Mouse (Mus musculus) hindbrain, embryonic 16.5 days (tissue): Measurements from ENCODE around the gene Ppig. TPM values are rescaled to one million over a fixed set of nuclear protein-coding genes. Genes with fewer than 3 reads are reported as not detected.

Experiments used
- ATAC-seq: fragments of 200-750 bp; cut with Nextera tagmentation; 2 replicates; pipeline ENCODE4 v1.8.0; 2017; ENCODE audit warnings: moderate TSS enrichment, moderate library complexity
- H3K27ac ChIP-seq: fragments of 300-500 bp; sonication (generic); 2 replicates; pipeline ENCODE4 v1.5.1; 2014; ENCODE audit warnings: low read depth, mild to moderate bottlenecking, control low read depth, low read length, moderate library complexity
- H3K27me3 ChIP-seq: fragments of 300-500 bp; sonication (generic); replicated peaks from 2 replicates; pipeline ENCODE4 v1.6.1; 2014; ENCODE audit warnings: low read length; ENCODE audit not compliant: control insufficient read depth, insufficient read depth
- H3K36me3 ChIP-seq: fragments of 300-500 bp; sonication (generic); 2 replicates; pipeline ENCODE4 v1.6.1; 2014; ENCODE audit warnings: mild to moderate bottlenecking, low read length, moderate library complexity, mixed read lengths; ENCODE audit not compliant: control insufficient read depth, insufficient read depth
- H3K4me1 ChIP-seq: fragments of 300-500 bp; sonication (generic); 2 replicates; pipeline ENCODE4 v1.6.1; 2014; ENCODE audit warnings: low read depth, low read length; ENCODE audit not compliant: control insufficient read depth, insufficient read depth
- H3K4me2 ChIP-seq: fragments of 300-500 bp; sonication (generic); 2 replicates; pipeline ENCODE4 v1.6.1; 2014; ENCODE audit warnings: mild to moderate bottlenecking, low read length, control low read depth, moderate library complexity
- H3K4me3 ChIP-seq: fragments of 300-500 bp; sonication (generic); 2 replicates; pipeline ENCODE4 v1.5.1; 2014; ENCODE audit warnings: mild to moderate bottlenecking, low read length, control low read depth, moderate library complexity
- H3K9ac ChIP-seq: fragments of 300-500 bp; sonication (generic); 2 replicates; pipeline ENCODE4 v1.6.1; 2014; ENCODE audit warnings: low read depth, mild to moderate bottlenecking, control low read depth, low read length, moderate library complexity
- H3K9me3 ChIP-seq: fragments of 300-500 bp; sonication (generic); 2 replicates; pipeline ENCODE4 v1.6.1; 2014; ENCODE audit warnings: mild to moderate bottlenecking, low read length, moderate library complexity; ENCODE audit not compliant: control insufficient read depth
- WGBS: fragments of 180-500 bp; shearing (Covaris S2); extraction: QIAGEN DNeasy Blood & Tissue Kit; methylation state at CpG from one replicate; pipeline ENCODE4 v1.1.7; 2014; 5-methylcytosine and 5-hydroxymethylcytosine counted together
- polyA plus RNA-seq: library from polyadenylated mRNA; unstranded; fragments of >200 nt; fragmentation: Nextera tagmentation; extraction: Ambion mirVana; gene quantifications from 2 replicates; pipeline ENCODE4 v1.2.1, GENCODE M21; 2015

Gene Ppig
- polyA plus RNA-seq, 1 experiment from 2014 or later, result 131 TPM

DNA sequence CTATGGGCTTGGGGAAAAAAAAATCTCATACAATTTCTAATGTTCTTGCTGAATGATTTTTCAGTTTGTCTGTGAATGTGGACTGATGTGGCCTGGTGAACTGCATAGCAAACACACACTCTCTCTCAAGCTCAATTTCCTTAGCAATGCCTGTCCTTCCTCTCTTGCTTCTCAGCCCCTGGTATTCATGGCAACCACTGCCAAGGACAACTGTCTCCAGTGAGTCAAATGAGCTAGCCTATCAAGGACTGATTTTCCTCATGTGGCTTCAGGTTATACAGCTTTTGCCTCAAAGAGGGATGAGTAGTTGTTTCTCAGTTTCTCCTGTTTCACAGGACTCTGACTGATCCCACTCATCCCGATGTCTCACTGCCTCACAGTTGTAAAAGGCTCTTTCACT lies 3.2 kb upstream of the Ppig start:
- peaks cover 7% of the 10 kb centered on the region for H3K4me1 ChIP-seq
- H3K27me3 ChIP-seq, result no peaks in the 10 kb centered on the region; the same call in 1 of the 2 replicates
- no peak overlapping the region for H3K27ac ChIP-seq
- H3K9me3 ChIP-seq, result no peaks in the 10 kb centered on the region
- H3K9ac ChIP-seq, result no peak overlapping the region
- 82% methylated on average over 1 of the region's 1 CpGs for WGBS
- ATAC-seq, result no peak
- no peaks in the 10 kb centered on the region for H3K36me3 ChIP-seq
- no peak overlapping the region for H3K4me3 ChIP-seq
- H3K4me2 ChIP-seq, result no peak overlapping the region

DNA sequence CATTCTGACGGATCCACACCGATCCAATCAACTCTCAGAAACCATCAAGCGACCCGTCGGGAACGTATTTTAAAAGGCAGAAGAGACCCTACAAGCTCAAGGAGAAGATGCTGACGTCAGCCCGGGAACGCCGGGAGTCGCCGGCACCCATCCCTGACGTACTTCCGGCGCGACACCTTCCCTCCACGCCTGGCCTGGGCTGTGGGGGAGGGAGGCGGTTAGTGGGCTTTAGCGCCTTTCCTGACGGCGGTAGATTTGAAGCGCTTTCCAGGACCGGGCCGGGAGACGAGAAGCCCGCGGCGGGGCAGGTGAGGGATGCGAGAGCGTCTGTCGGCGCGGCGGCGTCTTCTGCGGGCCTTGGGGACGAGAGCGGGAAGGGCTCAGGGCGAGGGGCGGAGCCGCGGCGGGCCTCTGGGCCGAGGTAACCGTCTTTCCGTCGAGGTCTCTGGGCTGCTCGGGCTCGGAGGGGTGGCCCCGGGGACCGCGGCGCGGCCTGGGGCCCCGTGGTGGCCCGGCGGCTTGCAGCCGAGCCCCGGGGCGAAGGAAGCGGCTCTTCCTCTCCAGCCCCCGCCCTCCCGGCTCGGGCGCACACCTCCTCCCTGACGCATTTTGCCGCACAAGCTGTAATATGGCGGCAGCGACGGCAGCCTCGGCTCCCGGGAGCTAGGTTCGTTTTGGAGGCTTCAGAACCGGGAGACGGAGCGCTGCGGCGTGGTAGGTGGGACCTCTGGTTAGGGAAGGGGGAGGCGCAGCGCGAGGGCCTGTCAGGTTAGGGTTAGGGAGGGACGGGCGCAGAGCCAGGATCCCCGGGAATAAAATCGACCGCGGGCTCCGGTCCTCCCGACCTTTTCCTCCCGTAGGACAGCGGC lies 539 bp downstream of the Ppig start:
- Histone ChIP-seq H3K9ac (peak overlapping the region; percentile 84), H3K27ac (peak overlapping the region; percentile 92), H3K27me3 (no peaks in the 10 kb centered on the region), H3K4me3 (peak overlapping the region; percentile 80), H3K4me2 (peak overlapping the region; percentile 85), H3K4me1 (peaks cover 17% of the 10 kb centered on the region), H3K36me3 (no peaks in the 10 kb centered on the region), H3K9me3 (no peaks in the 10 kb centered on the region)
- peak; percentile 98 for ATAC-seq
- WGBS, result under 1% methylated on average over 49 of the region's 91 CpGs

GRCm38 (mm10) chr2:69723519-69723825 lies 1.1 kb downstream of the Ppig start:
- peaks cover 17% of the 10 kb centered on the region for H3K4me1 ChIP-seq
- 0 out of 2 replicates have a peak, but pooled peaks have one; percentile 18 for ATAC-seq
- H3K9me3 ChIP-seq, result no peaks in the 10 kb centered on the region
- H3K36me3 ChIP-seq, result no peaks in the 10 kb centered on the region
- peak overlapping the region; percentile 84 for H3K9ac ChIP-seq
- H3K4me3 ChIP-seq, result peak overlapping the region; percentile 80
- peak overlapping the region; percentile 76 for H3K4me2 ChIP-seq
- H3K27me3 ChIP-seq, result no peaks in the 10 kb centered on the region
- 1% methylated on average over 12 of the region's 13 CpGs for WGBS
- peak overlapping the region; percentile 92 for H3K27ac ChIP-seq

GRCm38 (mm10) chr2:69745091-69745490 lies 22.7 kb downstream of the Ppig start:
- Histone ChIP-seq H3K4me2 (no peak overlapping the region), H3K36me3 (peaks cover 29% of the 10 kb centered on the region), H3K4me3 (no peak overlapping the region), H3K27me3 (no peaks in the 10 kb centered on the region), H3K4me1 (no peaks in the 10 kb centered on the region), H3K9me3 (no peaks in the 10 kb centered on the region), H3K9ac (no peak overlapping the region), H3K27ac (no peak overlapping the region)
- 88% methylated on average over 1 of the region's 1 CpGs for WGBS
- ATAC-seq, result no peak

- no peak overlapping the region for H3K4me2 ChIP-seq
- no peaks in the 10 kb centered on the region for H3K9me3 ChIP-seq
- H3K4me1 ChIP-seq, result no peaks in the 10 kb centered on the region
- no peak overlapping the region for H3K4me3 ChIP-seq
- H3K27me3 ChIP-seq, result no peaks in the 10 kb centered on the region
- H3K27ac ChIP-seq, result no peak overlapping the region
- WGBS, result 33% methylated on average over 5 of the region's 5 CpGs
- no peak overlapping the region for H3K9ac ChIP-seq
- no peak for ATAC-seq
- no peaks in the 10 kb centered on the region for H3K36me3 ChIP-seq
Observed at GRCm38 (mm10) chr2:69760980-69761379, 38.6 kb downstream of the Ppig start.

DNA sequence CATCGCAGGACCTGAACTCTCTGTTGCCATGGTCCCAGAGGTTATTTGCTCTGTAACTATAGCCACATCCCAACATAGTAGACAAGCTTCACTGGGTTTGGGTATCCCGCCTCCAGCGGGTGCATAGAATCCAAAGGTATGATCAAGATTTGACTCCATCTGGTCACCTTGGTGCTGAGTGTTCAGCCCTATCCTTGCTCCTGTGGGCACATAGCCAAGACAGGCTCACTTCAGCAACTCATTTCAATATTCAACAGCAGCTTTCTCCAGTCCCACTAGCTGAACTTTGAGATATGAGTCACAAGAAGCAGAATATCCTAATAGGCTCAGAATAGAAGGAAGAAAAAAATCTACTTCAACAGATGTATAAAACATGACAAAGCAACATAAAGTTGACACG lies 41.0 kb downstream of the Ppig start:
- Histone ChIP-seq H3K4me1 (no peaks in the 10 kb centered on the region), H3K9me3 (no peaks in the 10 kb centered on the region), H3K9ac (no peak overlapping the region), H3K27me3 (no peaks in the 10 kb centered on the region), H3K27ac (no peak overlapping the region), H3K36me3 (no peaks in the 10 kb centered on the region), H3K4me3 (no peak overlapping the region), H3K4me2 (no peak overlapping the region)
- 93% methylated on average over 4 of the region's 4 CpGs for WGBS
- ATAC-seq, result no peak

- H3K4me3 ChIP-seq, result no peak overlapping the region
- no peaks in the 10 kb centered on the region for H3K27me3 ChIP-seq
- no peaks in the 10 kb centered on the region for H3K9me3 ChIP-seq
- H3K4me2 ChIP-seq, result no peak overlapping the region
- no peak overlapping the region for H3K9ac ChIP-seq
- H3K4me1 ChIP-seq, result no peaks in the 10 kb centered on the region
- ATAC-seq, result no peak
- WGBS, result 87% methylated on average over 1 of the region's 1 CpGs
- no peaks in the 10 kb centered on the region for H3K36me3 ChIP-seq
- H3K27ac ChIP-seq, result no peak overlapping the region
Observed at GRCm38 (mm10) chr2:69764716-69765115, 42.4 kb downstream of the Ppig start.

DNA sequence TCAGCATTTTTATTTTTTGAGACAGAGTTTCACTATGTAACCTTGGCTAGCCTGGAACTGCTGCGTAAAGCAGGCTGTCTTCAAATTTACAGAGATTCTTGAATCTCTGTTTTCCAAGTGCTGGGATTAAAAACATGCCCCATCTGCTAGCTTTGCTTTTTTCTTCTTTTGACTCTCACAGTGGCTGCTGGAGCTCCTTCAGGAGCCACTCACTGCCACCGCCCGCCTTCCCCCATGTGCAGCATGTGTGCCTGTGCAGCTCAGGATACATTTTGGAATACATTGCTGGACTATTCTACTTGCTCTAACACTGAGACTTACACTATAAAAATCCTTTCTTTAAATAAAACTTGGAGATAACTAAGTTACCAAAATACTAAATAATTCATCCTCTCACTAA lies 51.0 kb downstream of the Ppig start:
- no peaks in the 10 kb centered on the region for H3K4me1 ChIP-seq
- H3K36me3 ChIP-seq, result no peaks in the 10 kb centered on the region
- no peak for ATAC-seq
- no peak overlapping the region for H3K9ac ChIP-seq
- 97% methylated on average over 3 of the region's 3 CpGs for WGBS
- H3K9me3 ChIP-seq, result no peaks in the 10 kb centered on the region
- no peaks in the 10 kb centered on the region for H3K27me3 ChIP-seq
- H3K27ac ChIP-seq, result no peak overlapping the region
- H3K4me3 ChIP-seq, result no peak overlapping the region
- no peak overlapping the region for H3K4me2 ChIP-seq

- Histone ChIP-seq H3K4me3 (no peak overlapping the region), H3K4me1 (no peaks in the 10 kb centered on the region), H3K36me3 (no peaks in the 10 kb centered on the region; the same call in 1 of the 2 replicates), H3K27ac (no peak overlapping the region), H3K9ac (no peak overlapping the region), H3K9me3 (no peaks in the 10 kb centered on the region), H3K27me3 (no peaks in the 10 kb centered on the region), H3K4me2 (no peak overlapping the region)
- ATAC-seq, result no peak
- 77% methylated on average over 7 of the region's 7 CpGs for WGBS
Observed at GRCm38 (mm10) chr2:69777985-69778835, 55.9 kb downstream of the Ppig start.
